Mouse (Mus musculus) embryo, embryonic 10.5 days (tissue): ENCODE measurements around the gene Lrrc25.
"Not testable (repeated sequence)": the region's sequence is repeated elsewhere in the genome, so short reads cannot be mapped to it uniquely, and the experiment has no call there.

Experiments
- DNase-seq: peaks from one replicate; pipeline ENCODE4 v3.0.0-alpha.2; 2015; ENCODE audit warnings: low spot score

The Lrrc25 gene

GRCm38 (mm10) chr8:70615894-70616293 is at the start of gene Lrrc25:
TSS of gene Lrrc25 (plus strand) at chr8:70616155.
- DNase-seq: no peak

- DNase-seq: no peak
These were observed 45.6 kb upstream of the Lrrc25 start for GRCm38 (mm10) chr8:70570360-70570759.

GRCm38 (mm10) chr8:70570990-70571389 is 45.0 kb upstream of the Lrrc25 start:
- no peak for DNase-seq

GRCm38 (mm10) chr8:70574302-70574701 is 41.7 kb upstream of the Lrrc25 start:
- DNase-seq: no peak

GRCm38 (mm10) chr8:70574915-70575314 is 41.0 kb upstream of the Lrrc25 start:
- DNase-seq: no peak

GRCm38 (mm10) chr8:70577207-70577606 is 38.7 kb upstream of the Lrrc25 start:
- no peak for DNase-seq

- no peak for DNase-seq
These were observed 32.2 kb upstream of the Lrrc25 start for GRCm38 (mm10) chr8:70583476-70584387.

GRCm38 (mm10) chr8:70584606-70585257 is 31.2 kb upstream of the Lrrc25 start:
- DNase-seq: no peak

- peak; percentile 55 for DNase-seq
These were observed 30.7 kb upstream of the Lrrc25 start for GRCm38 (mm10) chr8:70585258-70585652.

GRCm38 (mm10) chr8:70587955-70588354 is 28.0 kb upstream of the Lrrc25 start:
- not testable (repeated sequence) for DNase-seq

- DNase-seq: no peak
These were observed 24.4 kb upstream of the Lrrc25 start for GRCm38 (mm10) chr8:70591569-70591968.

GRCm38 (mm10) chr8:70593173-70593572 is 22.8 kb upstream of the Lrrc25 start:
- DNase-seq: no peak

- DNase-seq: peak; percentile 98
These were observed 21.9 kb upstream of the Lrrc25 start, which contains the start of gene Isyna1 for GRCm38 (mm10) chr8:70593961-70594609. TSS of gene Isyna1 (plus strand) at chr8:70594373.

GRCm38 (mm10) chr8:70594621-70595564 is 21.1 kb upstream of the Lrrc25 start:
- DNase-seq: peak; percentile 57

- no peak for DNase-seq
These were observed 20.1 kb upstream of the Lrrc25 start for GRCm38 (mm10) chr8:70595811-70596210.

GRCm38 (mm10) chr8:70596216-70596615 is 19.7 kb upstream of the Lrrc25 start:
- no peak for DNase-seq

- DNase-seq: no peak
These were observed 19.1 kb upstream of the Lrrc25 start for GRCm38 (mm10) chr8:70596775-70597416.

- no peak for DNase-seq
These were observed 18.3 kb upstream of the Lrrc25 start for GRCm38 (mm10) chr8:70597417-70598272.

- DNase-seq: peak; percentile 91
These were observed 17.7 kb upstream of the Lrrc25 start for GRCm38 (mm10) chr8:70598283-70598682.

GRCm38 (mm10) chr8:70598722-70599121 is 17.2 kb upstream of the Lrrc25 start:
- peak; percentile 61 for DNase-seq
